Mouse (Mus musculus) cerebellum, postnatal 25 days (tissue): ENCODE data around the gene Clcn6.

Experiments
- DNase-seq, 2 experiments: peaks; one replicate each; pipeline ENCODE4 v3.0.0; 2021; ENCODE audit warnings: mixed read lengths in 2 of 2

Gene Clcn6

GRCm38 (mm10) chr4:147985205-147986132 is 53.2 kb downstream of the Clcn6 start, which contains the start of gene Nppb:
Gene Nppb, plus strand, starts transcription at chr4:147985788.
- DNase-seq = no peak

DNA sequence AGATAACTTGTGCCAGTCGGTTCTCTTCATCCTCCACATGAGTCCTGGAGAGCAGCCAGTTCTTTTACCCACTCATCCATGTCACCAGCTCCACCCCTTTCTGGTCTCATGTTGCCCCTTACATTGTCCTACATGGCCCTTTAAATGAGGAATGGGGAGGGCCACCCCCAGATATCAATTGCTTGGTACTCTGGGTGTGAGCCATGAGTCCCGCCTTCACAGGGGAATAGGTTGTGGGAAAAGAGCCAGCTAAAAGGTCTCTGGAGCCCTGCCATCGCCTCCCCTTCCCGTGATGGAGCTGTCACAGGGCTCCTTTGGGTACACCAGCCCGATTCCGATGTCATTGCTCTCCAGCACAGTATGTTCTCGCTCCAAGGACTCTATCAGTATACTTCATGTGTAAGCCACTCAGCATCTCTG is 59.2 kb downstream of the Clcn6 start:
- no peak for DNase-seq

DNA sequence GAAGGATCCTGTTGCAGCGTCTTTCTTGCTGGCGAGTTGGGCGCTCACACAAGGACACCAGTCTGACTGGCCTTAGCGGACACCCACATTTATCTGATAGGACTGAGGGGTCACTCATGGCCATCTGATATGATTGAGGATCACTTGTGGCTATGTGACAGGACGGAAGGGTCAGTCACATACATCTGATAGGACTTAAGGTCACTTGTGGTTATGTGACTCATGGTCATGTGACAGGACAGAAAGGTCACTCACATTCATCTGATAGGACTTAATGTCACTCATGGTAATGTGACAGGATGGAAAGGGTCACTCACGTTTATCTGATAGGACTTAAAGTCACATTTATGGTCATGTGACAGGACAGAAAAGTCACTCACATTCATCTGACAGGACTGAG is 60.2 kb downstream of the Clcn6 start:
- DNase-seq = no peak

- no peak for DNase-seq
Measured at GRCm38 (mm10) chr4:147977726-147978125, 60.9 kb downstream of the Clcn6 start.

- no peak for DNase-seq
Measured at GRCm38 (mm10) chr4:147976237-147976636, 62.4 kb downstream of the Clcn6 start.

GRCm38 (mm10) chr4:147969337-147969736 is 69.3 kb downstream of the Clcn6 start:
- no peak for DNase-seq

GRCm38 (mm10) chr4:147968816-147969215 is 69.8 kb downstream of the Clcn6 start:
- DNase-seq = no peak

DNA sequence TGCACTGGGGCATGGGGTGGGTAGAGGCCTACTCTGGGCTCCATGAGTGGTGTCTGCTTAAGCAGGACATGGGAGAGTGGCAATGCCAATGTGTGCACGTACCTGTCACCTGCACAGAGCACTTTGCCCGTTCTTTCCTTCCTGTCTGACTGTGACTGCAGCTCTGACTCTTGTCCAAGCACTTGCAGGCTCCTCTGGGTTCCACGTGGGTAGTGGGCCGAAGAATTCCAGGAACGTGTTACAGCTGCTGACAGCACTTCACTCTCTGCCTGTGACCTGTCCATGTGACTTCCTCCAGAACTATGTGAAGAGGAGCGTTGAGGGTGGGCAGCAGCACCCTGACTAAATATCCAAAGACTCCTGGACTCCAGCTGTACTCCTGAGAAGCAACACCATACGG is 72.9 kb downstream of the Clcn6 start:
- DNase-seq = no peak

GRCm38 (mm10) chr4:147963623-147964022 is 75.0 kb downstream of the Clcn6 start:
- DNase-seq = no peak

GRCm38 (mm10) chr4:147962781-147963180 is 75.8 kb downstream of the Clcn6 start:
- no peak for DNase-seq

DNA sequence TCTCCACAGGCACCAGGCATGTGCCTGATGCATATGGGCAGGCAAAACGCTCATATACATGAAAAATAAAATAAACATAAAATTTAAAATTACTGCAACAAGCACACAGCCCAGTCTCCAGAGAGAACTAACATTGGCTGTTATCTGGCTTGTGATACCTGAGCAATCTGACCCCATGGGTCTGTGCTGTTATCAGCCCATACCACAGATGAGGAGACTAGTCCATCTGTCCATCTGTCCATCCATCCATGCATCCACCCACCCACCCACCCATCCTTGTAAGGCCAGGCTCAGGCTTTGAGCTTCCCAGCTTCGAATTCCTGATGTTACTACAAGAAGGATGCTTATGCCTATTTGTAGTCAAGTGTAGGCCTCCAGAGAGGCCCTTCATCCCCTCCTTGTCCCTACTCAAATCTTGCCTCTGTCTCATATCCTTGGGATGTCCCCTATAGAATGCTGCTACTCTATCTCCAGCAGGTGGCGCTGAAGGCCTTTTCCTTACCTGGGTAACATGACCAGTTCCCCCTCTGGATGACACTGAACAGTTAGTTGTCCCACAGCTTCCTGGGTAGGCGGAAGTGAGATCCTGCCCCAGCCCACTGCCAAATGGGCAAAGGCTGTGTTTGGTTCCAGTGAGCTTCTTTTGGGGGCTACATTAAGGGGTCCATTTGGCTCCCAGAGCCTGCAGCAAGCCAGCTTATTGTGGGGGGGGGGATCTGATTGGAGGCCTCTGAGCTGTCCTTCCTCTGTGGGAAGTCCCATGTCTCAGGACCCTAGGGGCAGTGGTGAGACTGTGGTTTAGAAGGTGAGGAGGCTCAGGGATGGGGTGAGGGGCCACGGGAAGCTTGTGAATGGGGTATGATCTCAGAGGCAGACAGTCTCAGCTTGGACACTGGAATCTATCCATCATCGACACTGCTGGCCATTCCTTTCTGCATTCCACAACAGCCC is 78.5 kb downstream of the Clcn6 start:
- DNase-seq = peak; percentile 61 to 76

DNA sequence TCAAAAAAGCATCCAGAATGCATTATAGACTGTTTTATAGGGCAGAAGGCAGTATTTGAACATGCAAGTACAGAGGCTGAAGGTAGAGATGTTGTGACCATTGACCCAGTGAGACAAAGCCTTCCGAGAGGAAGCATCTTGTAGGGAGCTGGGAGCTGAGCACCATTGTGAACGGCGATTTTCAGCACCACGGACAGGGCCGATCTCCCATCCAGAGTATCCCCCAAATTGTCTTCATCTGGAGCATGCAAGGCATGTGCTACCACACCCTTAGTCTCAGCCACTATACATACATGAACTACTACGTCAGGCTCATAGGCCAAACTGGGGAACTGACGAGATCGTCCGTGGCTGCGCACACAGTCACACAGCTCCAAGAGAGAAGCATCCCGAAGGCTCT is 81.5 kb downstream of the Clcn6 start:
- no peak for DNase-seq
